Mouse (Mus musculus) testis, adult 10 weeks (tissue): ENCODE results near the gene Tifa. TPM values are rescaled to one million over a fixed set of nuclear protein-coding genes. Genes with fewer than 3 reads are reported as not detected.

ENCODE experiments used
- polyA plus RNA-seq: library from polyadenylated mRNA; stranded (reverse); fragments of 350-450 nt; fragmentation: Illumina TruSeq; extraction: RNeasy Lipid Tissue Mini Kit (QIAGEN cat#74804); gene quantifications from one replicate; pipeline ENCODE4 v1.2.3, GENCODE M21; 2014; ENCODE audit warnings: low read depth, low replicate concordance

The Tifa gene
- polyA plus RNA-seq: 6.8 TPM

GRCm38 (mm10) chr3:127789500-127790191 is at the start of gene Tifa:
Gene Tifa, plus strand, starts transcription at chr3:127789805.

DNA sequence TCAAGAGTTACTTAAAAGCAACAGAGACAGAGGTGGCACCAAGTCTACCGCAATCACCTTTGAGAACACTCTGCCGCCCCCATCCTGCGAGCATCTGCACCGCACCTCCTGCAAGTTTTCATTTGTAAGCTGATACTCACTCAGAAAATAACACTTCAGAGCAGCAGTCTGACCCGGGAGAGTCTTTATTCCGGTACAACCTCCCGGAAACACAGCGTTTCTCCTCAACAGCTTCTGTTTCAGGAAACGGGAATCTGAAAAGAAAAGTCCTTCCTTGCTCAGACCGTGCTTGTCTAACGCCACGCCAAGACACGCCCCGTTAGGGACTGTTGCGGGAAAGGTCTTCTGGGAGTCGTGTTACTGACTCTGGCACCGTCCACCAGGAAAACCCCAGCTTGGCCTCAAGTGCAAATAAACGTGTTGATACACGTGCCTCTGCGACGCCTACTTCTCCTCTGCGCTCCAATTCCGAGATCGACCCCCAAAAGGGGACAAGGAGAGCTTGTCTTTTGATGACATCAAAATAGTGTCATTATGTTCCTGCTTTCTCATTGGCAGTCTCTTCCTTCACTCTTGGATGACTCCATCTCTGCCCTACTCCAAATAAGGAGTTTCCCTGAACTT is 9.5 kb upstream of the Tifa start, which contains the start of gene Alpk1:
TSS of gene Alpk1 (minus strand) at position 507 of the 624 bp plus-strand sequence.

DNA sequence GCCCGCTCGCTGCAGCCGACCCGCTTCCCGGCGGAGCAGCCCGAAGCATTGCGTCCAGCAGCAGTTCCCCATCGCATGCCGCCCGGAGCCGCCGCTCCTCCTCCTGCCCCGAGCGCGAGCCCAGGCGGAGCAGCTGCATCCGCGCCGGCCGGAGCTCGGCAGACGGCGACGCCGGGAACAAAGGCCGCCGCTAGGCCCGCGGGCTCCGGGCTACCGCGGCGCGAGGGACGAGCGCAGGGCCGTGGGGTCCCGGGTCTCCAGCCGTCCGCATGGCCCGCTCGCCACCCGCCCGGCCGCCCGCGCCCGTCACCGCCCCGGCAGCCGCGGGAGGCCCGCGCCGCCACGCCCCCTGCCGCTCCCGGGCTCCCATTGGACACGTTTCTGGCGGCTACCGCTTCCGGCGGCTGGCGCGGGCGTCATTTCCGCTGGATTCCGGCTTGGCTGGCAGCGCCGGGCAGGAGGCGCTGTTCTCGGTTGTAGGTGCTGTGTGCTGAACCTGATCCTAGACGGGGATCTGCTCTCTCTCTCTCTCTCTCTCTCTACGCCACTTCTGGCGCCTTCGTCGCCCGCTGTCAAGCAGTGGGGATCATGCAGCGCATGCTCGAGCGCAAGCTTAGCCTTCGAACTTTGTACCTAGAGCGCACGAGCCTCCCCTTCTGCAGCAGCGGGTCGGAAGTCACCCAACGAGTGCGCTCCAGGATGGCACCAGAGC is 47.7 kb downstream of the Tifa start, which contains the start of gene Ap1ar:
TSS of gene Ap1ar (minus strand) at position 370 of the 712 bp plus-strand sequence.

Other genes starting within 250 kb of the Tifa start
- gene Larp7, start 236.5 kb upstream of the Tifa start, polyA plus RNA-seq: 608 TPM
- gene Zgrf1, start 236.3 kb upstream of the Tifa start, polyA plus RNA-seq: 25.1 TPM
- 0.18 TPM for gene Neurog2, start 156.7 kb upstream of the Tifa start, polyA plus RNA-seq
- gene Alpk1, start 9.3 kb upstream of the Tifa start, polyA plus RNA-seq: 5.1 TPM
- 14.8 TPM for gene Ap1ar, start 47.7 kb downstream of the Tifa start, polyA plus RNA-seq
- 65.9 TPM for gene Fam241a, start 106.5 kb downstream of the Tifa start, polyA plus RNA-seq